ENCODE assay signal across 20 mouse cellular contexts in genomic region chr3:131318211-131318610, GRCm38 (mm10). TPM values are rescaled to one million over a fixed set of nuclear protein-coding genes. Genes with fewer than 3 reads are reported as not detected.
"Had no signal": no experiment of that assay in that cellular context is flagged by ENCODE, and none has a peak within 500 bp of the region (broad histone marks: within the 10 kb centered on the region; RNA-seq: fewer than 3 reads in every experiment).

No protein-coding gene starts in this region.

- DNase-seq: liver, embryonic 13.5 days; liver, postnatal 0 days; lung, adult 2 months; lung, postnatal 4 days; right cerebral cortex, adult 18-20 months; right cerebral cortex, postnatal 25 days; right cerebral cortex, postnatal 4 days; spleen, adult 18-20 months; thymus, adult 2 months; thymus, postnatal 25 days; thymus, postnatal 4 days had no signal

- H3K27ac ChIP-seq: liver, embryonic 13.5 days; liver, embryonic 15.5 days; lung, embryonic 15.5 days; midbrain, embryonic 12.5 days; midbrain, embryonic 15.5 days; neural tube, embryonic 13.5 days; neural tube, embryonic 15.5 days had no signal

- H3K9ac ChIP-seq: liver, embryonic 13.5 days; liver, embryonic 15.5 days; liver, postnatal 0 days; lung, embryonic 15.5 days; midbrain, embryonic 12.5 days; midbrain, embryonic 15.5 days; neural tube, embryonic 13.5 days; neural tube, embryonic 15.5 days had no signal

- H3K9me3 ChIP-seq: liver, embryonic 13.5 days; liver, embryonic 15.5 days; lung, embryonic 15.5 days; midbrain, embryonic 12.5 days; midbrain, embryonic 15.5 days; neural tube, embryonic 13.5 days; neural tube, embryonic 15.5 days had no signal

- ATAC-seq: liver, postnatal 0 days; lung, postnatal 0 days; midbrain, embryonic 15.5 days had no signal

- H3K4me3 ChIP-seq: liver, embryonic 13.5 days; liver, embryonic 15.5 days; lung, embryonic 15.5 days; megakaryocyte, embryonic 14.5 days; midbrain, embryonic 12.5 days; midbrain, embryonic 15.5 days; neural tube, embryonic 13.5 days; neural tube, embryonic 15.5 days had no signal

- H3K4me2 ChIP-seq: liver, embryonic 13.5 days; liver, embryonic 15.5 days; lung, embryonic 15.5 days; midbrain, embryonic 12.5 days; midbrain, embryonic 15.5 days; neural tube, embryonic 13.5 days; neural tube, embryonic 15.5 days had no signal

- H3K27me3 ChIP-seq: liver, embryonic 13.5 days; liver, embryonic 15.5 days; lung, embryonic 15.5 days; midbrain, embryonic 12.5 days; midbrain, embryonic 15.5 days; neural tube, embryonic 13.5 days; neural tube, embryonic 15.5 days had no signal

- H3K4me1 ChIP-seq: liver, embryonic 13.5 days; liver, embryonic 15.5 days; megakaryocyte, embryonic 14.5 days; midbrain, embryonic 15.5 days had no signal

- H3K36me3 ChIP-seq: liver, embryonic 13.5 days; liver, embryonic 15.5 days; lung, embryonic 15.5 days; midbrain, embryonic 12.5 days; midbrain, embryonic 15.5 days; neural tube, embryonic 13.5 days; neural tube, embryonic 15.5 days had no signal

RNA-seq across cellular contexts. Expression of gene Cyp2u1, which starts 15.2 kb away (rescaled TPM):
- total RNA-seq: monocyte, adult 5-6 weeks had no signal
